Mouse (Mus musculus) urinary bladder, postnatal 14 days (tissue): ENCODE measurements at regions not wholly inside any gene's neighbourhood (a gene's known extent, or its start where the extent isn't known, plus 50 kb on each side); places are given as distances from the start of the nearest gene placed in this dataset.
A peak's percentile ranks its signal among the peaks of the same experiment; 100 is the strongest.

Experiments
- DNase-seq: peaks from one replicate; pipeline ENCODE4 v3.0.0; 2021; ENCODE audit warnings: low spot score

DNA sequence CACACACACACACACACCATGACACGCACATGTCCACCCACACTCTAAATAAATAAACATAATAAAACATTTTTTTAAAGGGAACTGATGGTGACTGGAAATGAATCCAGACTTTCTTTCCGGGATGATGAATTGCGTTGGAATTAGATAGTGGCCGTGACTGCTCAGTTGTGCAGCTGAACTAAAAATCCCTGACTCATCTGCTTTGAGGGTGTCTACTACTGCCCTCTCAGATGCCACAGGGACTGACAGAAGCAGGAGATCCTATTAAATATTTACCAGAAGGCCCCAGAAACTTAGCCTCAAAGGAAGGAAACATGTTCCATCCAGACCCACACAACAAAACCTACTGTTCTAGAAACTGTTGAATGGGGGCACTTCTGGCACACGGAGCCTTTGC is 65.7 kb downstream of the Polr2m start:
- DNase-seq, result no peak

DNA sequence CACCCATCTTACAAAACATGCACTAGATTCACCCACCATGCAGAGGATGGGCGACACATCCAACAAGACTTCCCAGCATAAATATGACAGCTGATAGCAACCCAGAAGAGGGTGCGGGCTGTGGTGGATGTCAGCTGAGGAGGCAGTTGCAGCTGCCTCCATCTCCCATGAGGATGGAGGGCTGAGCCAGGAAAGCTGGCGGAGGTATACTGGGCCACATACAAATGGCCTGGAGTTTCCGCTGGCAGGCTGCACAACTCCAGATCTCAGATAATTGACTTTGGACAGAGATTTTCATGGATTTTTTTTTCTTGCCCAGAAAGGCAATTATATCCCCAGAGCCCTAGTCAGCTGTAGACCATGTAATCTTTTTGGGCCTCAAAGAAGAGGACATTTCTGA is 67.2 kb downstream of the Polr2m start:
- no peak for DNase-seq

DNA sequence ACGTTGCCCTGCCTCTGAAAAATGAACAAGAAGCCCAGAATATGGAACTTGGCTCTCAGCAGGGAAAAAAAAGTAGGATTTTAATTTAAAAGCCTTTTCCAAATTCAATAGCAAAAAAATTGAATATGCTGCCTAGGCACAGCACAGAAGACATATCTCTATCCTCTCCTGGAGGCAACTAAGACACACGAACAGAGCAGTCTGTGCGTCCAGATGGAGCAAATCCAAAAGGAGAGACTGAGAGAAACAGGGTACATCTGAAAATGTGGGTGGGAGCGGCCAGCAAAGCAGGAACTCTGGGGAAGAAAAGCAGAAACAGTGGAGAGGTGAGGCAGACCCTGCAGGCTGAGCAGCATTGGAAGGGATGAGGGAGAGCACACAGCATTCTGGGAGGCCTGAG is 68.5 kb downstream of the Polr2m start:
- DNase-seq, result no peak

DNA sequence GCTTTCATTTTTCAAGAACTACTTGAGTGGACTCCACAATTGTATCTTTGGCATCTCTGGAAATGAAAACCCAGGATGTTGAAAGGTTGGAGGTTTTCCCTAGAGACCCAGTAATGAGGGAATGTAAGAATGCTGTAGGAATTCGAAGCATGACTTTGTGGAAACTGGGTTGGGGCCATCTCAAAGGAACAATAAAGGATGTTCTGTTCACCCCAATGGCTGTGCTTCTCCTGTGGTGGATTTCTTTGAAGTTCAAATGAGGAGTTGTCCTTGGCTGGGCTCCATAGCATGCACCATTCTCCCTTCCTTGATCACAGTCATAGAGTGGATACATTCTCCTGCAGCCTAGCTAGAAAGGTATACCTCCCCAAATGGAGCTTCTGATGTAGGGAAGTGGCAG is 74.6 kb downstream of the Polr2m start:
- DNase-seq, result no peak

DNA sequence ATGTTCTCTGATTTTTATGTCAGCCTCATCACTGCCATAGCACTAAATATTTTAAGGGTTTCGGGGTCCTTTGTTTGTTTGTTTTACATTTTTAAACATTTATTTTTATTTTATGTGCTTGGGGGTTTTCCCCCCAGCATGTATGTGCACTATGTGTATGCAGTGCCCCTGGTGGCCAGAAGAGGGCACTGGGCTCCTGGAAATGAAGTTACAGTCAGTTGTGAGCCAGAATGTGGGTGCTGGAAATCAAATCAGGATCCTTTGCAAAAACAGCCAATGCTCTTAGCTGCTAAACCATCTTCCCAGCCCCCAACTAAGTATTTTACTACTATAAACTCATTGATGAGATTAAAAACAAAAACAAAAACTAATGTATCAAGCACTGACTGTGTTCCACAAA is 75.8 kb downstream of the Polr2m start:
- no peak for DNase-seq

DNA sequence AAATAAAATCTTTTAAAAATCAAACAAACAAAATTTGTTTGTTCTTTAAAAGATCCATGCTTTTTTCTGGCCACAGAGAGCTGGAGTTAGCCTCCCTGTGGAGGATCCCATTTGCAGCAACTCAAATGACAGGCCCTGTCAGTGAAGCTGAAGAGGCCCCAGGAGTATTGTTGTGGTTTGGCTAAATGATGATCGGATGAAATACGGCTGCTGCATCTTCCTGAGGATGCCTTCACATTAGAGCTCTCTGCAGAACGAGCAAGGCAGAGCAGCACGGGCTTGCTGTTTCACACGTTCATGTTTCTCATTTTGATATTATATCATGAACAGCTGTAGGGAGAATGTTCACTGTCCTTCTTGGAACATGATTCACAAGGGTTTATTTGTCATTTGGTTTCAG is 76.8 kb downstream of the Polr2m start:
- no peak for DNase-seq

DNA sequence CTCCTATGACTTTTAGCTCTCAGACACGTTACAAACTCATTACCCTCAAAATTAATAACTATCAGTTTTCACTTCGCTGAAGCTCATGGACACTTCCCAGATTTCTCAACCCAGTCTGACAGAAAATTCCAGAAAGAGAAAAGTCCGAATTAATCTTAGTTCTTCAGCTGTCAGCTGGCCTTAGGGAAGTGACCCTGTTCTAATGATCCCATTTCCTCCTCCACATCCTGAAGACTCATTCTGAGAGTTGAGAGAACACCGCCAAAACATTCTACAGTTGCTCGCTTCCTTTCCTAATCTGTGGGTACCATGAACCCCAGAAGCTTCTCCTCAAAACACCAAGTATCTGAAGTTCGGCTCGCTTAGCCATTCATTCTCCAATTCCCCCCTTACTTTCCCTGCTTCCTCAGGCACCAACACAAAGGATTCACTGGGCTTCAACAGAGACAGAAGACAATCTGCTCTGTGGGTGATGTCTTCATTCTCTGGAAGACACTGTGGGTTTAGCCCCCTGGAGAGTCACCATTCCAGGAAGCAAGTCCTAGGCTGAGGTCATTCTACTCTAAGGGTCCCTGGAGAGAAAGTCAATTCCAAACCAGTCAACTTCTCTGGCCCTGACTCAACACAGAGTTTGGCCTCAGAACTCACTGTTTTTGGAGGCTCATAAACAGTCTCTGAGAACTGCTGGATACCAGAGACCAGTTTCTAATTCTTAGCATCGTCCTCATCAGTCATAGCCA is 81.2 kb downstream of the Polr2m start:
- no peak for DNase-seq

DNA sequence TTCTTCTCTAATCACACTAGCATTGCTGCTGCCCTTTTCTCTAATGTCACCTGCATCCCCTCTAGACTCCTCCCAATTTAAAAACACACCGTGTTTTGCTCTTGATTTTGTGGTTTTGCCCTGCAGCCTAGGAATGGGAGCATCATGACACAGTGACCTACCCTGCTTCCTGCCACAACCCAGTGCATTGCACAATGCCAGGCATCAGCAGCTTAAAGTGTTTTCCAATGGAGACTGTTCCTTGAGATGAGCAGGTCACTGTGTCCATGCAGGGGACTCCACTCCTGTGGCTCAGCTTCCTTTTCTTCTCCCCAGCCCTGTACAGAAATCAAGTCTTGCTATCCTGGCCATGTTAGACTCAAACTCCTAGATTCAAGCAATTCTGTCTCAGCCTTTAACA is 84.1 kb downstream of the Polr2m start:
- no peak for DNase-seq

DNA sequence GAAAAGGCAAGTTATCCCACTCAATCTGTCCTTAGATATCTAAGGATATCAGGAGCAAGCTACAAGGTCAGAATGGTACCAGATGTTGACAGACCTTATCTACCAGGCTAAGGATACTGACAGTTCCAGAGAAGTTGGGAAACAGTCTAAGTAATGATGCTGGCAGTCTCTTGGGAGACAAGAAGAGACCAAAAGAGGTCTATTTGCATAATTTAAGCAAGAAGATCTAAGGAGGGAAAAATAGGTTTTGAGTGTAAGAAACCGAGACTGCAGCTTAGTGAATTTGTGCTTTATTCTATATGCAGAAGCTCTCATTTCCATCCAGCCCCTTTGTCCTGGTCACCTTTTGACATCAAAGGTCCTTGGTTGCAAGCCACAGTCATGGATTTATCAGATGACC is 86.4 kb downstream of the Polr2m start:
- no peak for DNase-seq

DNA sequence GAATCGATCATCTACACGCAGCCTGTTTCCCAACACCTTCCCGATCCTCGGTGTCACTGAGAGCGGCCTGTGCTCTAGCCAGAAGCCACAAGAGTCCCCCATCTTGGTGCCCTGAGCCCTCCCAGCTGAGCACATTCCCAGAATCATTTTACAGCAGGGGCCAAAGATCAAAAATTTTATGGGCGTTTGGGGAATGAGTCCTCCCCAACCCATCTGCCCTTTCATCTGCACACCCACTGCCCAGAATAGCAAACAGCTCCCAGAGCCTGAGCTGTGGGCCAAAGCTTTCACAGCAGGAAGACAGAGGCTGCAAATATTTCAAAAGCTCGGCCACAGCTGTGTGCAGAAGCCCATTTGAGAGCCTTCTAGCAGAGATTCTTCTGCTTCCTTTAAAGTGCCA is 89.0 kb downstream of the Polr2m start:
- no peak for DNase-seq

DNA sequence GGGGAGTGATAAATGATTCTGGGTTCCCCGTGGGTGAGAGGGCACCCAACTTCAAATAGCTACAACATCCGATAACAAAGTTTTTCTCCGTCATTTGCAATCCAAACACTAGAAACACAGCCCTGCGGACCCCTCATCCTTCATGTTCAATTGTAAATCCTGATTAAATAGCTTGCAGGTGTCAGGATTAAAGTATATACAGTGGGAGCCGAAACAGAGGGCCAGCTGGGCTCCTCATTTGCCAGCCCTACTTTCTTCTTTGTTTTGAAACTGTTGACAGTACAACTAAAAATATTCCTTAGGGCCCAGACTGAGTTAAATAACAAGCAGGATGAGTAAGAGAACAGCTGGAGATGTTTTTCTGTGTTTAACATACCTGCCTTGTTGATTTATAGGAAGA is 95.5 kb downstream of the Polr2m start:
- DNase-seq, result no peak

DNA sequence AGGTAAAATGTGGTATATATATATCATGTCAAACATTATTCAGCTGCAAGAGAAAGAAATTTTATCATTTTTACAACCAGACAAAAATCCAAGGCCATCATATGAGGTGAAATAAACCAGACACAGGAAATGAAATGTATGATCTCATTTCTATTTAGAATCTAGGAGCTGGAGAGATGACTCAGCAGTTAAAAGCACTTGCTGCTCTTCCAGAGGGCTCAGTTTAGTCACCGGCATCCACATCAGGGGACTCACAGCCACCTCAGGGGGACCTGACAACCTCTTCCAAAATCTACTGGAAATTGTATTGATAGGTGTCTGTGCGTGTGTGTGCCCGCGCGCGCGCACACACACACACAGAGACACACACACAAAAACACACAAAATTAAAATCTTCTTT is 98.3 kb downstream of the Polr2m start:
- no peak for DNase-seq

DNA sequence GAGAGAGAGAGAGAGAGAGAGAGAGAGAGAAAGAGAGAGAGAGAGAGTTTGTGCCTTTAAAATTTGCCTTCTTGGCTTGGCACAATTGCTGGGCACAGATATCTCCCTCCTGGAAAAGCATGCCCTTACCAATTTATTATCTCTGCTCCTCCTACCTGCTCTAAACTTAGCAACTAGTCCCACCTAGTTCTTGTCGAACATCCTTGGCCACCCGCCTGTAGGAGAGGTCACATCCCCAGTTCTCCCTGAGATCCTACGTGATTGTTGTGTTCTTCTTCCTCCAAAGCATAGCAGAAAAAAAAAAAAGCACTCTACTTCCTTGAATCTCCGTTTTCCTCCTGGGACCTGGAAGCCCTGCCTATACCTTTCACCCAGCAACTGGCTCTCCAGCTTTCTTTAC is 101.8 kb downstream of the Polr2m start:
- no peak for DNase-seq

DNA sequence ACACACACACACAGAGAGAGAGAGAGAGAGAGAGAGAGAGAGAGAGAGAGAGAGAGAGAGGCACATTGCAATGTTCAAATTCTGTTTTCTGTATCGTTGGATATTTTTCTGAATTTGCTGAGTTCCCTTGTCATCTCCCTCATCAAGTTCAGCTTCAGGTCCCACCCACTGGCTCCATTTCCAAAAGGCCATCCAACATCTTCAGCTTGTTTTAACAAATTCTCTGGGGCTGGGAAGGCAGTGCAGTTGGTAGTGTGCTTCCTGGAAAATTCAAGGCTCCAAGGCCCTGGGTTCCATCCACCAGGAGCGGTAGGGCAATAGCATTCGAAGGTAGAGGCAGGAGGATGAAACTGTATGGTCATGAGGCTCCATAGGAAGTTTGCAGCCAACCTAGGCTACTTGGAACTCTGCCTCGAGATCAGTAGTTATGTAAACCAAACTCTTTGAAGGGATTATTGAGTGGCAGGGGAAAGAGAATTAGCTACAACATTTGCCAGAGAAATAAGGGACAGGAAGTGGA is 105.9 kb downstream of the Polr2m start:
- no peak for DNase-seq

DNA sequence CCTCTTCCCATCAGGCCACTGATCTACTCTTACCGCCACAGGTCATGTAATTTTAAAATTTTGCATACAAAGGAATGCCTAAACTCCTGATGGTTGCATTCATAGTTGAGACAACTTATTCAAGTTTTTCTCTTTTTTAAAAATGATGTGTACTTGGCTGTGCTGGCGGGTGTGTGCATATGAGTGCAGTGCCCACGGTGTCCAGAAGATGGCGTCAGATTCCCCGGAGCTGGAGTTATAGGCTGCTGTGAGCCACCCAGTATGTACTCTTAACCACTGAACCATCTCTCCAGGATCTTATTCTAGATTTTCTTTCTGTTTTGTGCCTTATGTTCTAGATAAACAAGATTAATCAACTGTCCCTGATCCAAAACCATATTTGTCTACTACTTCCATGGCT is 116.0 kb downstream of the Polr2m start:
- no peak for DNase-seq

DNA sequence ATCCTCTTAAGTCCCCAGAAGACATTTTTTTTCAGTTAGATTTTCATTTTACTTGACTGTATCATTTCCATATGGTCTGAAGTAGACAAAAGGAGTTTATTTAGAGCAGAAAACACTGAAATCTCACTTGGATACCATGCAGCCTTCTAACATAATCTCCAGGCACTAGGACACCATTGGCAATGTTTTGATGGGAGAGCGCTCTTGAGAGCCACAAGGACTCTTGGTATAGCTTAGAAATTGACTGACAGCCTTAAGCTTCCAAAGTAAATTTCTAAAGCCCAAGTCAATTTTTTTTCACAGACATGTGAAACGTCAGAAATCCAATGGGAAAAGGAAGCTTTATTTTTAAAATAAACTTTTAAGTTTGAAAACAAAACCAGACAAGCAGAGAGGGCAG is 116.5 kb downstream of the Polr2m start:
- DNase-seq, result no peak

DNA sequence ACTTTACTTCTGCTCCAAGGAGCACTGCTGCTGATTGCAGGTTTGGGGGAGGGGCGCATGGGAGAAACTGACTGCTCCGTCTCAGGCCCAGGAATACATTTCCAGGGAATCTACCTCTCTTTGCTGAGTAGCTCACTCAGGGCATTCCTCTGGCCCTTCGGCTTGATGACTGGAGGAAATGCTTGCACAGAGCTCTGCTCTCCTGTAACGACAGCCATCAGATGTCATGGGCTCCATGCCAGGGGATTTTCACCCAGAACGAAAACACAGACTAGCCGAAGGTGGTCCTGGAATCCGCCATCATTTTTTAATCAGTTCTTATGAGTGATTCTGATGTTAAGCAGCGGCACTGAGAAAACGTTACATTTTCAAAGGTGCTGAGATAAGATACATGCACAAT is 119.2 kb downstream of the Polr2m start:
- DNase-seq, result no peak

DNA sequence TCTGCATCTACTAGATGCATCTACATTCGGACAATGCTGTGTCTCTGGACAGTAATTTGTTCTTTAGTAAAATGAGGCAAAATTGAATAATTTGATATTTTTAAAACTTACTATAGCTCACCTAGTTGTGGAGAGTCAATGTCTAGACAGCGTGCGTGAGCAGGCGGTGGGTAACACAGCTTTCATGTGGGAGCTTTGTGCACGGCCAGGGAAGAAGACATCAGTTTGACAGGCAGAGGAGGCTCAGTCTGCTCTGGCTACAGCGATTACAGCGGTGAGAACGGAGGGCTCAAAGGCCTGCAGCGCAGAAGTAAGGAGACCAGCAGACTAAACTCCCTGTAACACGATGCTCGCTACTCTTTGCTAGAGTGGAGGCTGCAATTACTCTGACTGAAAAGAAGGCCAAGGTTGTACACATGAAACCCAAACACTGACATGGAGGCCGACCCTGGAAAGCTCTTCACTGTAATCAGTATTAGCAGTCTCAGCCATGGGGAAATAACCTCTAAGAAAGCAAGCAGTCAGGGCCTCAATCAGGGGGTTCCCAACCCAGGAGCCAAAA is 120.5 kb downstream of the Polr2m start:
- DNase-seq, result no peak

DNA sequence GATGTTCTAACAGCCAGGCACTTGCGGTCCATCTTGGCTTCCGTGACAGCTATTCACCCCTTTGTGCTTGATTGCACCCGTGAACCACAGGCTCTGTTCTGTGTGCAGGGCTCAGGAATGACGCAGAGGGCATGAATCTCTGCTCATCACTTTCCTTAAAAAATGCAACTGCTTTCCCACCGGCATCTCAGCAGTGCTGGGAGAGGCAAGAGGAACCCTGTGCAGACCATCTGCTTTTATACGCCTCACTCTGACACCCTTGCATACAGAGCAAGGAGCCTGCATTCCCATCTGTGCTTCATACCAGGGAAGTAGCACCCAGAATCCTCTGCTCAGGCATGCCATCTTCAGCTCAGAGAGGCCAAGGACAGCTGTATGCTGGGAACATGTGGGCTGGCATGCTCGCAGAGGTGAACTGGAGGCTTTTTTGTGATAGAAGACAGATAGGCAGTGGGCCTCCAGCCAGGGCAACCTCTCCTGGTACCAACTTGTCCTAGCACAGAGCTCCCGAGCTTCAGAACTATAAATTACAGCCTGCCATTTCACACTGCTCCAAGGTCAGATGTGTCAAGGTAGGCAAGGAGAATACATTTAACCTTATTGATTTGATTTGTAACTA is 121.6 kb downstream of the Polr2m start:
- no peak for DNase-seq

DNA sequence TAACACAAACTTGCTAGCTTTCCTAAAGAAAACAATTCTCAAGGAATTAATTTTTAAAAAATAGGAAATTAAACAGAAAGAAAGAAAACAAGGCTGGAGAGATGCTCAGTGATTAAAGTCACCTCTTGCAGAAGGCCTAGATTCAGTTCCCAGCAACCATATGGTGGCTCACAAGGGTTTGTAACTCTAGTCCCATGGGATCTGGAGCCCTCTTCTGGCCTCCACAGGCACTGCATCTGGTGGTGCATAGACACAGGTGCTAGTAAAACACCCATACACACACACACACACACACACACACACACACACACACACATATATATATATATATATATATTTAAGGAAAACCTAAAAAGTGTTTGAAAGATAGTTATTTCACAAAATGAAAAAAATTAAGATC is 123.3 kb downstream of the Polr2m start:
- DNase-seq, result no peak

DNA sequence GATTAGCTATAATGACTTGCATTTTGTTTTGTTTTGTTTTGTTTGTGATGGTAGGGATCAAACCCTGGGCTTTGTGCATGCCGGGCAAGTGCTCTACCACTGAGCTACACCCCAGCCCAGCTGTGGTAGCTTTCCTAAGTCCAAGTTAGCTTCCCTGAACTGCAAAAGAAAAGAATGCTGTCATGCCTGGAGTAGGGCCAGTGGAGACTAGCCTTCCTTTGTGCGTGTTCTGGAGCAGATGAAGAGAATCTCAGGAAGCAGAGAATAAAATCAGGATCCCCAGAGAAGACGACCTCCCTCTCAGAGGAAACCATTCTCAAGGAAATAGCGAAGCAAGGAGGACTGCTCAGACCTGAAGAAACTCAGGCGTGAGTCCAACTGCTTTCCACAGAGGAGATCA is 123.8 kb downstream of the Polr2m start:
- no peak for DNase-seq

DNA sequence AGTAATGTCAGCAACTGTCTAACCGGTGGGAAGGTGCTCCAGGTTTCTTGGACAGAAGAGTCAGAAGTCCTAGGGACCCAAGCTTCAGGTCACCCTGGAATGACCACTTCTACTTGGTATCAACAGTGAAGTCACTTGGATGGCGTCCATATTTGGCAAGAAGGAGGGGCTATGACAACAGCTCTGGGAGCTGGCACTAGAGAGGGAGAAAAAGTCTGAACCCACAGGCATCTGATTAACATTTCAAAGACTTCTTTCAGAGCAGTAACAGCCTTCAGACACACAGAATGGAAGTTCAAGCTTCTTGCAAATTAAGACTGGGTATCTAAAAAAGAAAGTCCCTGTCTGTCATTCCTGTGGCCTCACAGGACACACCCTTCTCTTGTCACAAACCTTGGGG is 124.4 kb downstream of the Polr2m start:
- DNase-seq, result no peak

DNA sequence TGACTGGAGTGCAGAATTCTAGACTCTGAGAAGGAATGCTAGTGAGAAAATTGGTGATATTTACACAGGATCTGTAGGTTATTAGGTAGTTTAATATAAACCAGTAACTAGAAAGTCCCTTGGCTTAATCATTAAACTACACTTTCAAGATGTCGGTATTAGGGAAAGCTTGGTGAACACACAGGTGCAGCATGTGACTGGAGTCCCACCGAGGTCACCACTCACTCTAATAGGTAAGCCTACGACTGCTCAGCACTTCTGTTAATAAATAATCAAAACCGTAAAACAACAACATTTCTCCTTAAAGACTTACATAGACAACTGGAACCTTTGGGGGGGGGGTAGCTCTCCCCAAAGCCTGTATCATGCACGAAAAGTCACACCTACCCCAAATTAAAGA is 125.1 kb downstream of the Polr2m start:
- DNase-seq, result no peak

DNA sequence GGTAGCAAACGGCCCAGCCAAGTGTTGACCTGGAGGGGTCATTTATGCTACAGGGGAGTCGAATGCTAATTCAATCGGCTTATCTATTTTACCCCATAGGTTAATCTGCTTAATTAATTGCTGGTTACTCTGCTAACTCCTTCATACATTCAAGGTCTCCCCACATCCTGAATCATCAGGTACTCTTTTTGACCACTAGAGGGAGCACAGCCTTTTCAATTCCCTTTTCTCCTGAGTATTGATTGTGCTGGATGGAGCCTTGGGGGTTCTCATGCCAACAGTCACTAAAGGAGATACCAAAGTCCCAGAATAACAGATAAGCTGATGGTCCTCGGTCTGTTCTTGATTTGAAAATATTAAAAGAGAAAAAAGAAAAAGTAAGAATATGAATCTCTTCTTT is 126.8 kb downstream of the Polr2m start:
- peak; percentile 9 for DNase-seq
